Mouse (Mus musculus): ENCODE results near the gene Pacsin3. TPM values are rescaled to one million over a fixed set of nuclear protein-coding genes. Genes with fewer than 3 reads are reported as not detected.
A peak's percentile ranks its signal among the peaks of the same experiment; 100 is the strongest.

The Pacsin3 gene
- total RNA-seq, 2 experiments from 2014 or later, result 26.8 to 31.6 TPM

GRCm38 (mm10) chr2:91301836-91302235 lies 46.1 kb downstream of the Pacsin3 start:
- DNase-seq (ENCODE audit: low spot score in 2 of 2), result no peak

GRCm38 (mm10) chr2:91302845-91303244 lies 47.1 kb downstream of the Pacsin3 start:
- DNase-seq (ENCODE audit: low spot score in 2 of 2), result peak; percentile 69 to 81

GRCm38 (mm10) chr2:91305926-91306325 lies 50.2 kb downstream of the Pacsin3 start:
- no peak for DNase-seq (ENCODE audit: low spot score in 2 of 2)

- DNase-seq (ENCODE audit: low spot score in 2 of 2), result no peak
Observed at GRCm38 (mm10) chr2:91306589-91306988, 50.8 kb downstream of the Pacsin3 start.

- DNase-seq (ENCODE audit: low spot score in 2 of 2), result no peak
Observed at GRCm38 (mm10) chr2:91308680-91309079, 52.9 kb downstream of the Pacsin3 start.

- DNase-seq (ENCODE audit: low spot score in 2 of 2), result no peak
Observed at GRCm38 (mm10) chr2:91309546-91309945, 53.8 kb downstream of the Pacsin3 start.

- DNase-seq (ENCODE audit: low spot score in 2 of 2), result peak in 1 of 2 experiments; percentile 56
Observed at GRCm38 (mm10) chr2:91312578-91313311, 57.0 kb downstream of the Pacsin3 start.

GRCm38 (mm10) chr2:91314184-91314583 lies 58.4 kb downstream of the Pacsin3 start:
- no peak for DNase-seq (ENCODE audit: low spot score in 2 of 2)

Other genes with a start within 250 kb of the Pacsin3 start
- gene Rapsn, start 220.3 kb upstream of the Pacsin3 start, total RNA-seq (2021), result under 1 TPM; 0.23 to 0.57 TPM
- 100 to 1,000 TPM; 199 to 219 TPM for gene Psmc3, start 201.9 kb upstream of the Pacsin3 start, total RNA-seq (2021)
- 10 to 100 TPM; 26.2 to 32.7 TPM for gene Slc39a13, start 185.5 kb upstream of the Pacsin3 start, total RNA-seq (2021)
- 1 to 10 TPM; 2.8 to 4.0 TPM for gene Spi1, start 173.6 kb upstream of the Pacsin3 start, total RNA-seq (2021)
- under 1 TPM; 0.12 to 0.18 TPM for gene Mybpc3, start 137.8 kb upstream of the Pacsin3 start, total RNA-seq (2021)
- 100 to 1,000 TPM; 226 to 229 TPM for gene Madd, start 72.1 kb upstream of the Pacsin3 start, total RNA-seq (2021)
- 1 to 10 TPM; 3.9 to 4.3 TPM for gene Nr1h3, start 53.1 kb upstream of the Pacsin3 start, total RNA-seq (2021)
- gene Acp2, start 53.1 kb upstream of the Pacsin3 start, total RNA-seq (2021), result 10 to 100 TPM; 52.5 to 53.5 TPM
- 10 to 100 TPM in 1 of 2 experiments, 1 to 10 TPM in 1; 9.5 to 11.2 TPM for gene Ddb2, start 19.0 kb upstream of the Pacsin3 start, total RNA-seq (2021)
- 10 to 100 TPM; 68.2 to 68.8 TPM for gene Arfgap2, start 9.0 kb downstream of the Pacsin3 start, total RNA-seq (2021)
- gene 1110051M20Rik, start 188.8 kb downstream of the Pacsin3 start, total RNA-seq (2021), result 100 to 1,000 TPM; 111 to 121 TPM
- 10 to 100 TPM; 27.2 to 31.2 TPM for gene Lrp4, start 201.6 kb downstream of the Pacsin3 start, total RNA-seq (2021)

All from layer of hippocampus, adult 18-20 months (tissue).